Mouse (Mus musculus): ENCODE data around the gene Dennd2a. TPM values are rescaled to one million over a fixed set of nuclear protein-coding genes. Genes with fewer than 3 reads are reported as not detected.
"Not testable (repeated sequence)": the region's sequence is repeated elsewhere in the genome, so short reads cannot be mapped to it uniquely, and the experiment has no call there.

Gene Dennd2a
- total RNA-seq, 2 experiments from 2014 or later: 33.5 TPM

DNA sequence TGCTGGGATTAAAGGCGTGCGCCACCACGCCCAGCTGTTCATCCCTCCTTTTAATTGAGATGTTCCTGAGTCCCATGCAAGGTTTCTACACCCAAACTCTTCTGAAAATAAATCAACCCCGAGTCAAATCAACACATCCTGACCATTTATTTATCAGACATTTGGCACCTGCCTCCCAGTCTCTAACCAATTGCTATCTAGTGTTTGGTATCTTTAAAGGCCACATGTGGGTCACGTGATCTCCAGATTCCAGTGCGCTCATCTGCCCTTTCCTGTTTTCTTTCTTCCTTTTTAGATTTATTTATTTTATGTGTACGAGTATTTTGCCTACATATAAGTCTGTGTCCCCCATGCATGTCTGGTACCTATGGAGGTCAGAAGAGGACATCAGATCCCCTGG, 134.0 kb downstream of the Dennd2a start:
- DNase-seq (ENCODE audit: low spot score in 2 of 2): no peak

DNA sequence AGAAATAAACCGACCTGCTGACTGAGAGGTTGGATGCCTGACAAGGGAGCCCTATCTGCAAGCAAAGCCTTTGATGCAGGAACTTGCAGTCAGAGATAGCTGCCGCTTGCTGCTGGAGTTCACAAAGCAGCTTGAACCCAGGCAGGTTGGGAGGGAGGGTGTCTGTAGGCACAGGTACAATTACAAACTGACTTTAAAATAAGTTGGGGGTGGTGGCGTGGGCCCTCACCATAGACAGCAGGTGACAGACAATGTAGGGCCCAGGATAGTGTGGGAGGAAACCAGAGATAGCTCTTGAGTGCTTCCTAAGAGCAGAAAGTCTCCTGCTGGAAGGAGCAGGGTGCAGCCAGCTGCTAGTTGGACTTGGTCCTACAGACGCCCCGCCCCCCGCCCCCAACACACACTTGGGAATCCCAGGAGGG, 134.5 kb downstream of the Dennd2a start:
- DNase-seq (ENCODE audit: low spot score in 2 of 2): no peak

DNA sequence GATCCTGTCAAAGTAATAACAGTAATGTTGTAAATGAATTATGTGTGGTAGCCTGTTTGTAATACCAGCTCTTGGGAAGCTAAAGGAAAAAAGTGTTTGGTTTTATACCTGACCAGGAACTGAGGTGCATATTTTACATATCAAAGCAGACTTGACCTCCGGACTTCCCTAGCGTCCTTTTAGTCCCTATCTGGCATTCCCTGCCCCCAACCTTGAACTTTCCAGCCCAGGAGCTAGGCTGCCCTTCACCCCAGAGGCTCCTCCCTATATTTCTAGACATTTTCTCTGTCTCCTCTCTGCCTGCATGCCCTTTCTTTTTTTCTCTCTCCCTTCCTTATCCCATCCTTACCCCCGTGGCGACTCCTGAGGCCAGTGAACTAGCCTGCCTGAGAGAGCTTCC, 136.8 kb downstream of the Dennd2a start:
- no peak for DNase-seq (ENCODE audit: low spot score in 2 of 2)

DNA sequence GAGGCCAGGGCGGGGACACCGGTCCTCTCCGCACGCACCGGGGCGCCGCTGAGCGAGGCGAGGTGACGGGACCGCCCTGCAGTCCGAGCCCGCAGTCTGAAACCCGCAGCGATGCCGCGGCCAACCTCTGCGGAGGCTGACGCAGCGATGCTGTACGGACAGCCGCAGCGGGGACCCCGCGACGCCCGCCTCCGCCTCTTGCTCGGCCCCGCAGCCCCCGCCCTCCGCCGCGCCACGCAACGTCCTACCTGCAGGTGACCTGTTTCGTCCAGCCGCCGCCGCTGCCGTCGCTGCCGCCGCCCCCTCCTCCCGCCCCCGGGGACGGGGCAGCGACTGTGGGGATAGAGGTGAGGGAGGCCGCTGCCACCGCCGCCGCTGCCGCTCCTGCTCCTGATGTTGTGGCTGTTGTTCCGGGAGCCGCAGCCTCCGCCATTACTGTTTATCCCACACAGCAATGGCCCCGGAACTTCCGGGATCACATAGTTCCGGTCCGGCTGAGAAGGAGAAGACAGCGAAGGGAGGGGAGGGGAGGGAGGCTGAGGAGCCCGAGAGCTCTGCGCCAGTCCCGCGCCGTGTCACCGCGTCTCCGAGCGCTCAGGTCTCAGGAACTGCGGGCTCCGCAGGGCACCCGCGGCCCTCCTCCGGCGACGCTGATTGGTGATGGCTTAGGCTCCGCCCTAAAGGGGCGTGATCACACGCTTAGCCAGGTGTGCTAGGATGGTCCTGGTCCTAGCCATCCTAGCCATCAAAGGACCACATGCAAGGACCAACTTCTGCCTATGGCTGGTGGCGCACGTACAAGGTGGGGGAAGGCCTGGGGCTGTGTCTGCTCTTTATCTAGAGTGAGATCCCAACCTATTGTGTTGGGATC, 137.6 kb downstream of the Dennd2a start, which contains the start of gene Mkrn1:
Gene Mkrn1, minus strand, starts transcription at position 612 of the 871 bp plus-strand sequence.
- peak; percentile 32 to 58 for DNase-seq (ENCODE audit: low spot score in 2 of 2)

DNA sequence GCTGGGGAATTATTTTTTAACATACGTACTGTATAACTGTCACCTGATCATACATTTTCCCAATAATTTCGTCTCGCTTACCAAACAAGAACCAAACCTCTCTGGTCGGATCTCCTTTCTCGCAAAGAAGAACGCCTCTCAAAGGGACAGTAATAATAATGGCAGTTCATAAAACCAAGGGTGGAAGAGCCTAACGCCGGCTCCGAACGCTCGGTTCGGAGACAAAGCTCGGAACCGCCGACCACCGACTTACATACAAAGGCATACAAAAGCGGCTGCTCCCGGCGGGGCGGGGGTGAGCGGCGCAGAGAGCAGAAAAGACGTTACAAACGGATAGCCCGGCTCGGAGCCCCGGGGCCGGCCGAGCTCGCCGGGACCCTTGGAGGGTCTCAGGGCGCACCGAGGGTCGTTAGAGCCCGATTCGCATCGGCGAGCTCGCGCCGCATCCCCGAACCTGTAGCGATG, 138.2 kb downstream of the Dennd2a start:
- DNase-seq (ENCODE audit: low spot score in 2 of 2): peak in 1 of 2 experiments; percentile 6

DNA sequence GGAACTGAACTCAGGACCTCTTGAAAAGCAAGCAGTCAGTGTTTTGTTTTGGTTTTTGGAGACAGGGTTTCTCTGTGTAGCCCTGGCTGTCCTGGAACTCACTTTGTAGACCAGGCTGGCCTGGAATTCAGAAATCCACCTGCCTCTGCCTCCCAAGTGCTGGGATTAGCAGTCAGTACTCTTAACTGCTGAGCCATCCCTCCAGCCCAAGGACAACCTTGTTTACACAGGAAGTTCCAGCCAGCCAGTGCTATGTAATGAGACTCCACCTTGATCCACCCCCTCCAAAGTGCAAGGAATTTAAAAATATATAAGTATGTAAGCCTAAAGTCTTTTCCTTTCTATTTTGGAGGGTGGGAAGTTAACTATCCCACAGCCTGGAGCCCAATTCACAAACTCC, 141.0 kb downstream of the Dennd2a start:
- DNase-seq (ENCODE audit: low spot score in 2 of 2): not testable (repeated sequence)

DNA sequence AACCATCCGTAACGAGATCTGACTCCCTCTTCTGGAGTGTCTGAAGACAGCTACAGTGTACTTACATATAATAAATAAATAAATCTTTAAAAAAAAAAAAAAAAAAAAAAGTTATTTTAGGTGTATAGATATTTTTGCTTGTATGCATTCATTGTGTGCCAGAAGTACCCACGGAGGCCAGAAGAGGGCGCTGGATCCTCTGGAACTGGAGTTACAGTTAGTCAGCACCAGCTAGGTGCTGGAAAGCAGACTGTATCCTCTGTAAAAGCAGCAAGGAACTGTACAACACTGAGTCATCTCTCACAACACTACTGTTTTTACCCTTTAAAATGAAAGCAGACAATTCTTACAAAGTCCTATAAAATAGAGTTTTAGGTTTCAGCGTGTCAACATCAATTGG, 141.9 kb downstream of the Dennd2a start:
- DNase-seq (ENCODE audit: low spot score in 2 of 2): peak; percentile 39 to 40

DNA sequence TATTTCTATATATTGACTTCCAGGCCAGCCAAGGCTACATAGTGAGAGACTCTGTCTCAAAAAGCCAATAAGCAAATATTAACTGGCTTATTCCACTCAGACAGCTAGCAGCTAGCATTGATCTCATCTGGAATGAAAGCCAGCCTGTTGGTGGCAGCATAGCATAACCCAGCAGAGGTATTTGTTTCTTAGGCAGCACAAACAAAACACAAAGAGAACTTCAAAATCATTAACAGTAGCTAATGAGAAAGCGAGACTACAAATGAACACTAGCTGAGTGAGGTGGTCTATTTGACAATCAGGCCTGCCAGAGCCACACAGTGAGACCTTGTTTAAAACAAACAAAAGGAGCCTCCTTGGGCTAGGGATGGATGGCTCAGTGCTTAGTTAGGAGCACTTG, 143.6 kb downstream of the Dennd2a start:
- no peak for DNase-seq (ENCODE audit: low spot score in 2 of 2)

Other genes with a start within 250 kb of the Dennd2a start
- 10 to 100 TPM; 44.4 to 58.7 TPM for gene Slc37a3, start 180.2 kb downstream of the Dennd2a start, total RNA-seq (2021)
- 1 to 10 TPM; 2.4 TPM for gene Rab19, start 176.7 kb downstream of the Dennd2a start, total RNA-seq (2021)
- 100 to 1,000 TPM in 1 of 2 experiments, 10 to 100 TPM in 1; 98.8 to 106 TPM for gene Mkrn1, start 137.4 kb downstream of the Dennd2a start, total RNA-seq (2021)
- gene Adck2, start 16.0 kb upstream of the Dennd2a start, total RNA-seq (2021): 10 to 100 TPM; 31.4 to 32.8 TPM
- 1 to 10 TPM in 1 of 2 experiments, not detected in 1; 2.4 TPM for gene Gm42420, start 27.9 kb upstream of the Dennd2a start, total RNA-seq (2021)
- 100 to 1,000 TPM; 140 to 145 TPM for gene Ndufb2, start 34.7 kb upstream of the Dennd2a start, total RNA-seq (2021)
- 10 to 100 TPM; 43.2 to 46.1 TPM for gene Braf, start 167.6 kb upstream of the Dennd2a start, total RNA-seq (2021)